8 mouse cellular contexts compared by ENCODE assay signal in the genomic region with DNA sequence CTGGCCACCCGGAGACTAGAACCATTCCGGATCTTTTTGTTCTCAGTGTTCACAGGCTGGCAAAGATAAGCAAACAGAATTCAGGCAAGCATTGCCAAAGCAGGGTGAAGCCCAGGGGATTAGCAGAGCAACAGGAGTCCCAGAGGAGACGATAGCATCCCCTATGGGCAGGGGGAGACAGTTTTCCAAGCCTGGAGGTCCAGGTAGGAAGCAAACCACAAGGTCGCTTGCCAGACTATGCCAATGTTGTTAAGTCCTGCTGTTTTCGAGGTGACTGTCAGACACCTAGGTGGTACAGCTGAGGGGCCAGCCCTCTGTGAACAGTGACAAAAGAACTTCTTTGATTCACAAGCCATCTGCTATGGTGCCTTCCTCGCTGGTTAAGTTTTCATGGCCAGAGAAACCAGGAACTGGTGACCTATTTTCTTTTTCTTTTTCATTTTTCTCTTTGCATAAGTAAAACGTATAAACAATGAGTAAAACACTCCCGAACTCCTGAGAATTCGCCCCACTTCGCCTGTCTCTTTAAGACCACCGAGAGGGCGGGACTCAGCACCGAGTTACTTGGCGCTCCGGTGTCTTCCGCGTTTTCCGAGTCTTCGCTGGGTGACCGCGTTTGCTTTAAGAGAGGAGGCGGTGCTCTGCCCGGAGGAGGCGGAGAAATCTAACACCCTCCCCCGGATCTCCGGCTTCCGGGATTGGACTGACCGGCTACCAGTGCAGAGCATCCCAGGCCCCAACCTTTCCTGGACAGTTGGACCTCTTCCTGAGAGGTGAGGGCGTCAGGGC. TPM values are rescaled to one million over a fixed set of nuclear protein-coding genes. Genes with fewer than 3 reads are reported as not detected.
DNase-seq lines count a peak whose midpoint lies in the region; ATAC-seq and TF ChIP-seq lines count a peak whose summit lies in the region.

A gene (plus strand): TSS at position 674 of the 789 bp plus-strand sequence.

- peak; percentile 41 for TF ChIP-seq CTCF in gastrocnemius, adult 2 months (IDR thresholded peaks at IDR 0.05)
- TF ChIP-seq CTCF in hindbrain, postnatal 0 days (IDR thresholded peaks at IDR 0.05; ENCODE audit: low read depth) = peak; percentile 25; the same call in 1 of the 2 replicates
- peak; percentile 18 for TF ChIP-seq CTCF in left cerebral cortex, adult 2 months (IDR thresholded peaks at IDR 0.05)

- 1% methylated on average over 29 of the region's 29 CpGs for WGBS in hindbrain, postnatal 0 days

- peak; percentile 95 for ATAC-seq in hindbrain, postnatal 0 days
- peak; percentile 99 for ATAC-seq in megakaryocyte, adult 5-6 weeks (ENCODE audit: poor library complexity, severe bottlenecking)

- intact Hi-C loops in gastrocnemius, adult 2 months (cut with DNase I) = loop anchor here (1.0 to 5.0 kb wide), 3 partner anchors 47 to 132 kb away; a partner anchor contains a TSS
- intact Hi-C loops in left cerebral cortex, adult 2 months (cut with DNase I) = loop anchor here (1.0 to 2.0 kb wide), 2 partner anchors 53 to 61 kb away; a partner anchor contains a TSS

- H3K4me1 ChIP-seq in hindbrain, postnatal 0 days (ENCODE audit: insufficient read depth, low read length) = 0 out of 2 replicates have a peak, but pooled peaks cover 4% of the 10 kb centered on the region

- DNase-seq in WW6 (ENCODE audit: low read depth, low spot score) = peak; percentile 42
- peak; percentile 77 to 83 for DNase-seq in cerebellum, postnatal 4 days (ENCODE audit: low spot score in 2 of 2)
- DNase-seq in gastrocnemius, adult 2 months = peak; percentile 94
- peak; percentile 95 for DNase-seq in hindbrain, postnatal 0 days (ENCODE audit: low spot score)
- DNase-seq in left cerebral cortex, adult 2 months (ENCODE audit: extremely low spot score in 1 of 2, low spot score in 2 of 2) = peak; percentile 83 to 86
- peak; percentile 87 to 88 for DNase-seq in right cerebral cortex, adult 2 months (ENCODE audit: low spot score in 2 of 2)
- peak; percentile 93 for DNase-seq in urinary bladder, postnatal 14 days (ENCODE audit: low spot score)

- H3K27me3 ChIP-seq in hindbrain, postnatal 0 days (ENCODE audit: insufficient read depth, low read length) = no peaks in the 10 kb centered on the region

- H3K36me3 ChIP-seq in hindbrain, postnatal 0 days (ENCODE audit: insufficient read depth, low read length) = no peaks in the 10 kb centered on the region; the same call in 1 of the 2 replicates

- H3K9ac ChIP-seq in hindbrain, postnatal 0 days (replicated peaks; ENCODE audit: low read length) = peak within 1 kb of the TSS; percentile 58

- peak within 1 kb of the TSS; percentile 80 for H3K4me3 ChIP-seq in gastrocnemius, adult 2 months
- H3K4me3 ChIP-seq in hindbrain, postnatal 0 days (ENCODE audit: low read length) = peak within 1 kb of the TSS; percentile 47
- H3K4me3 ChIP-seq in left cerebral cortex, adult 2 months = peak within 1 kb of the TSS; percentile 69

- H3K4me2 ChIP-seq in hindbrain, postnatal 0 days (ENCODE audit: low read depth, low read length) = peak within 1 kb of the TSS; percentile 73

- no peaks in the 10 kb centered on the region for H3K9me3 ChIP-seq in hindbrain, postnatal 0 days (ENCODE audit: low read length)

- H3K27ac ChIP-seq in gastrocnemius, adult 2 months = peak within 1 kb of the TSS; percentile 87
- H3K27ac ChIP-seq in hindbrain, postnatal 0 days = peak within 1 kb of the TSS; percentile 54; the same call in 1 of the 2 replicates
- peak within 1 kb of the TSS; percentile 69 for H3K27ac ChIP-seq in left cerebral cortex, adult 2 months

RNA-seq across cellular contexts. Expression of the gene that starts here (rescaled TPM):
- 10 to 100 TPM in 1 of 2 experiments, 1 to 10 TPM in 1; 8.2 to 10.1 TPM for total RNA-seq in gastrocnemius, adult 2 months (2021)
- 69.3 and 72.1 TPM in 2 replicates for total RNA-seq in hindbrain, postnatal 0 days (2014; rRNA removed)
- 69.1 and 69.4 TPM in 2 replicates for polyA plus RNA-seq in hindbrain, postnatal 0 days (2015; fragmentation: Nextera tagmentation; extraction: Ambion mirVana)
- 10 to 100 TPM; 40.3 to 44.4 TPM for total RNA-seq in left cerebral cortex, adult 2 months (2021)
- total RNA-seq in megakaryocyte, adult 5-6 weeks (2015) = 73.0 and 82.7 TPM in 2 replicates
- 59.2 and 61.3 TPM in 2 replicates for total RNA-seq in megakaryocyte, adult 5-6 weeks (2017)

Comparison
In these comparisons a context has a peak if more than half of its experiments do, and no peak if none do; other contexts are left out.
1. Peak in every context shown above with its lines: DNase-seq, ATAC-seq, H3K4me3 ChIP-seq and H3K27ac ChIP-seq.
2. DNase-seq: peak in every context shown above with its lines; median percentile 95 in hindbrain, postnatal 0 days; 94 in gastrocnemius, adult 2 months; 93 in urinary bladder, postnatal 14 days; 88 in right cerebral cortex, adult 2 months; 84 in left cerebral cortex, adult 2 months; 80 in cerebellum, postnatal 4 days; 42 in WW6.